In genomic region chr12:16853431-16854165, GRCm38 (mm10) we compare ENCODE assay signal across 10 mouse cellular contexts. TPM values are rescaled to one million over a fixed set of nuclear protein-coding genes. Genes with fewer than 3 reads are reported as not detected.
A peak's percentile ranks its signal among the peaks of the same experiment; 100 is the strongest.
DNase-seq lines count a peak whose midpoint lies in the region; ATAC-seq and TF ChIP-seq lines count a peak whose summit lies in the region.
"Had no signal": no experiment of that assay in that cellular context is flagged by ENCODE, and none has a peak within 500 bp of the region (broad histone marks: within the 10 kb centered on the region; RNA-seq: fewer than 3 reads in every experiment).

No protein-coding gene starts in this region.

- no peak for TF ChIP-seq POLR2A in cerebellum, adult 2 months (IDR thresholded peaks at IDR 0.05; ENCODE audit: borderline replicate concordance, insufficient read depth, low read length)

- H3K27ac ChIP-seq in cerebellum, adult 2 months (ENCODE audit: insufficient read depth, low read length): no peak overlapping the region; the same call in 1 of the 2 replicates
- H3K27ac ChIP-seq in heart, postnatal 0 days (ENCODE audit: low read depth): peak overlapping the region; percentile 65
- H3K27ac ChIP-seq in hindbrain, embryonic 16.5 days (ENCODE audit: low read depth, low read length): no peak overlapping the region
- H3K27ac ChIP-seq in intestine, embryonic 15.5 days: no peak overlapping the region
- H3K27ac ChIP-seq: embryonic facial prominence, embryonic 15.5 days; liver, embryonic 13.5 days had no signal

- H3K9me3 ChIP-seq in heart, postnatal 0 days (replicated peaks; ENCODE audit: control insufficient read depth, low read length): no peaks in the 10 kb centered on the region
- no peaks in the 10 kb centered on the region for H3K9me3 ChIP-seq in hindbrain, embryonic 16.5 days (ENCODE audit: control insufficient read depth, low read length)
- no peaks in the 10 kb centered on the region for H3K9me3 ChIP-seq in intestine, embryonic 15.5 days
- H3K9me3 ChIP-seq: embryonic facial prominence, embryonic 15.5 days; liver, embryonic 13.5 days had no signal

- ATAC-seq in heart, postnatal 0 days (ENCODE audit: insufficient read depth, low read depth): peak; percentile 40
- ATAC-seq in hindbrain, embryonic 16.5 days: no peak
- no peak for ATAC-seq in intestine, embryonic 15.5 days

- H3K36me3 ChIP-seq in heart, postnatal 0 days (replicated peaks; ENCODE audit: control insufficient read depth, insufficient read depth, low read length): no peaks in the 10 kb centered on the region
- H3K36me3 ChIP-seq in hindbrain, embryonic 16.5 days (ENCODE audit: control insufficient read depth, insufficient read depth, low read length): no peaks in the 10 kb centered on the region
- no peaks in the 10 kb centered on the region for H3K36me3 ChIP-seq in intestine, embryonic 15.5 days
- H3K36me3 ChIP-seq: embryonic facial prominence, embryonic 15.5 days; liver, embryonic 13.5 days had no signal

- DNase-seq in cerebellum, adult 2 months: peak; percentile 46 to 52
- DNase-seq in cerebellum, adult 11 months: no peak
- DNase-seq in spleen, adult 12 weeks (ENCODE audit: low spot score): peak; percentile 14
- DNase-seq in spleen, postnatal 36 days (ENCODE audit: low spot score in 2 of 2): no peak
- DNase-seq in heart, postnatal 0 days (ENCODE audit: low spot score): peak; percentile 68
- DNase-seq in lung, postnatal 25 days (ENCODE audit: low spot score): peak; percentile 90
- DNase-seq: liver, embryonic 13.5 days had no signal

- no peak overlapping the region for H3K4me3 ChIP-seq in cerebellum, adult 2 months (replicated peaks; ENCODE audit: insufficient read depth, low read depth, low read length)
- H3K4me3 ChIP-seq in heart, postnatal 0 days (ENCODE audit: low read depth, low read length): no peak overlapping the region
- H3K4me3 ChIP-seq in hindbrain, embryonic 16.5 days (ENCODE audit: low read length): no peak overlapping the region
- no peak overlapping the region for H3K4me3 ChIP-seq in intestine, embryonic 15.5 days (replicated peaks)
- H3K4me3 ChIP-seq: embryonic facial prominence, embryonic 15.5 days; liver, embryonic 13.5 days had no signal

- no peaks in the 10 kb centered on the region for H3K27me3 ChIP-seq in cerebellum, adult 2 months (ENCODE audit: control insufficient read depth, insufficient read depth, low read length)
- no peaks in the 10 kb centered on the region for H3K27me3 ChIP-seq in heart, postnatal 0 days (ENCODE audit: control insufficient read depth, insufficient read depth, low read length)
- no peaks in the 10 kb centered on the region for H3K27me3 ChIP-seq in hindbrain, embryonic 16.5 days (replicated peaks; ENCODE audit: control insufficient read depth, insufficient read depth, low read length)
- no peaks in the 10 kb centered on the region for H3K27me3 ChIP-seq in intestine, embryonic 15.5 days (replicated peaks)
- H3K27me3 ChIP-seq: embryonic facial prominence, embryonic 15.5 days; liver, embryonic 13.5 days had no signal

- TF ChIP-seq CTCF in cerebellum, adult 2 months (IDR thresholded peaks at IDR 0.05; ENCODE audit: borderline replicate concordance, insufficient read depth, low read depth, low read length): no peak
- TF ChIP-seq CTCF in heart, postnatal 0 days (IDR thresholded peaks at IDR 0.05; ENCODE audit: low read depth): no peak

- TF ChIP-seq EP300 in heart, postnatal 0 days (IDR thresholded peaks at IDR 0.05; ENCODE audit: low read depth): no peak

- WGBS in cerebellum, adult 2 months: 35% methylated on average over 11 of the region's 11 CpGs
- 37% methylated on average over 11 of the region's 11 CpGs for WGBS in heart, postnatal 0 days
- WGBS in hindbrain, embryonic 16.5 days: 77% methylated on average over 11 of the region's 11 CpGs
- WGBS in intestine, embryonic 15.5 days: 67% methylated on average over 11 of the region's 11 CpGs

- H3K9ac ChIP-seq in heart, postnatal 0 days (replicated peaks; ENCODE audit: low read depth, low read length): 0 out of 2 replicates have a peak overlapping the region, but pooled peaks have one; percentile 29
- no peak overlapping the region for H3K9ac ChIP-seq in hindbrain, embryonic 16.5 days (ENCODE audit: low read depth, low read length)
- H3K9ac ChIP-seq in intestine, embryonic 15.5 days: no peak overlapping the region
- H3K9ac ChIP-seq: embryonic facial prominence, embryonic 15.5 days; liver, embryonic 13.5 days had no signal

- H3K4me2 ChIP-seq in heart, postnatal 0 days (ENCODE audit: low read depth, low read length): peak overlapping the region; percentile 33
- H3K4me2 ChIP-seq in hindbrain, embryonic 16.5 days (ENCODE audit: low read length): no peak overlapping the region
- H3K4me2 ChIP-seq in intestine, embryonic 15.5 days (replicated peaks): no peak overlapping the region
- H3K4me2 ChIP-seq: embryonic facial prominence, embryonic 15.5 days; liver, embryonic 13.5 days had no signal

- peaks cover 27% of the 10 kb centered on the region for H3K4me1 ChIP-seq in cerebellum, adult 2 months (ENCODE audit: control insufficient read depth, insufficient read depth, low read length)
- peaks cover 15% of the 10 kb centered on the region for H3K4me1 ChIP-seq in heart, postnatal 0 days (ENCODE audit: control insufficient read depth, insufficient read depth)
- H3K4me1 ChIP-seq in hindbrain, embryonic 16.5 days (ENCODE audit: control insufficient read depth, insufficient read depth, low read depth, low read length): peaks cover 15% of the 10 kb centered on the region
- H3K4me1 ChIP-seq in intestine, embryonic 15.5 days (replicated peaks): peaks cover 6% of the 10 kb centered on the region

RNA-seq across cellular contexts. Expression of gene Rock2, which starts 41.1 kb away (rescaled TPM):
- 37.5 and 39.1 TPM in 2 replicates for polyA plus RNA-seq in cerebellum, adult 2 months (2012; rRNA removed)
- 49.2 and 50.6 TPM in 2 replicates for total RNA-seq in heart, postnatal 0 days (2014; rRNA removed; ENCODE audit: low replicate concordance)
- 22.8 and 24.6 TPM in 2 replicates for polyA plus RNA-seq in heart, postnatal 0 days (2015; fragmentation: Nextera tagmentation; extraction: Ambion mirVana)
- polyA plus RNA-seq in hindbrain, embryonic 16.5 days (2015; fragmentation: Nextera tagmentation; extraction: Ambion mirVana): 9.6 and 10.9 TPM in 2 replicates
- 17.9 and 19.7 TPM in 2 replicates for polyA plus RNA-seq in intestine, embryonic 15.5 days (2015; fragmentation: Nextera tagmentation; extraction: Ambion mirVana)

RNA-seq across cellular contexts. Expression of gene E2f6, which starts 42.8 kb away (rescaled TPM):
- polyA plus RNA-seq in cerebellum, adult 2 months (2012; rRNA removed): 54.6 and 62.2 TPM in 2 replicates
- total RNA-seq in heart, postnatal 0 days (2014; rRNA removed; ENCODE audit: low replicate concordance): 32.2 and 50.4 TPM in 2 replicates
- 34.1 and 35.4 TPM in 2 replicates for polyA plus RNA-seq in heart, postnatal 0 days (2015; fragmentation: Nextera tagmentation; extraction: Ambion mirVana)
- 28.9 and 30.2 TPM in 2 replicates for polyA plus RNA-seq in hindbrain, embryonic 16.5 days (2015; fragmentation: Nextera tagmentation; extraction: Ambion mirVana)
- polyA plus RNA-seq in intestine, embryonic 15.5 days (2015; fragmentation: Nextera tagmentation; extraction: Ambion mirVana): 37.6 and 39.6 TPM in 2 replicates

RNA-seq across cellular contexts. Expression of gene Greb1, which starts 52.9 kb away (rescaled TPM):
- polyA plus RNA-seq in cerebellum, adult 2 months (2012; rRNA removed): 1.1 and 1.4 TPM in 2 replicates
- total RNA-seq in heart, postnatal 0 days (2014; rRNA removed; ENCODE audit: low replicate concordance): 0.08 and 0.15 TPM in 2 replicates
- 0.11 and 0.12 TPM in 2 replicates for polyA plus RNA-seq in heart, postnatal 0 days (2015; fragmentation: Nextera tagmentation; extraction: Ambion mirVana)
- polyA plus RNA-seq in hindbrain, embryonic 16.5 days (2015; fragmentation: Nextera tagmentation; extraction: Ambion mirVana): 0.51 and 0.70 TPM in 2 replicates
- 5.1 and 5.7 TPM in 2 replicates for polyA plus RNA-seq in intestine, embryonic 15.5 days (2015; fragmentation: Nextera tagmentation; extraction: Ambion mirVana)

Comparison
In these comparisons a context has a peak if more than half of its experiments do, and no peak if none do; other contexts are left out.
1. DNase-seq: peak in cerebellum, adult 2 months (2 of 2), spleen, adult 12 weeks (single experiment), heart, postnatal 0 days (single experiment) and lung, postnatal 25 days (single experiment); none in cerebellum, adult 11 months (single experiment) and spleen, postnatal 36 days (0 of 2).